Mouse (Mus musculus) right cerebral cortex, adult 18-20 months (tissue): Measurements from ENCODE around the gene Angpt4.

ENCODE experiments used
- DNase-seq: peaks from one replicate; pipeline ENCODE4 v3.0.0; 2022; ENCODE audit warnings: mixed read lengths

Angpt4 gene

GRCm38 (mm10) chr2:151964052-151964451, 53.0 kb downstream of the Angpt4 start:
- no peak for DNase-seq

GRCm38 (mm10) chr2:151967176-151967750, 56.3 kb downstream of the Angpt4 start:
- no peak for DNase-seq

GRCm38 (mm10) chr2:151967792-151968191, 56.8 kb downstream of the Angpt4 start:
- DNase-seq: no peak

GRCm38 (mm10) chr2:151968451-151968850, 57.4 kb downstream of the Angpt4 start:
- no peak for DNase-seq

- no peak for DNase-seq
These were observed 58.0 kb downstream of the Angpt4 start for GRCm38 (mm10) chr2:151968986-151969385.

- DNase-seq: no peak
These were observed 58.4 kb downstream of the Angpt4 start for GRCm38 (mm10) chr2:151969396-151969795.

GRCm38 (mm10) chr2:151970191-151971172, 59.5 kb downstream of the Angpt4 start:
- DNase-seq: peak; percentile 77

- DNase-seq: no peak
These were observed 60.7 kb downstream of the Angpt4 start for GRCm38 (mm10) chr2:151971748-151972147.

- DNase-seq: no peak
These were observed 62.0 kb downstream of the Angpt4 start for GRCm38 (mm10) chr2:151972880-151973594.

GRCm38 (mm10) chr2:151973595-151974562, 62.9 kb downstream of the Angpt4 start:
- no peak for DNase-seq

- DNase-seq: no peak
These were observed 64.3 kb downstream of the Angpt4 start for GRCm38 (mm10) chr2:151975295-151975694.

GRCm38 (mm10) chr2:151976067-151976466, 65.1 kb downstream of the Angpt4 start:
- DNase-seq: no peak

GRCm38 (mm10) chr2:151977689-151978440, 66.9 kb downstream of the Angpt4 start:
- DNase-seq: no peak

- no peak for DNase-seq
These were observed 67.5 kb downstream of the Angpt4 start for GRCm38 (mm10) chr2:151978494-151978893.

GRCm38 (mm10) chr2:151979470-151980354, 68.7 kb downstream of the Angpt4 start, which contains the start of gene Fam110a:
TSS of gene Fam110a (minus strand) at chr2:151980219.
- peak; percentile 95 for DNase-seq

GRCm38 (mm10) chr2:151980355-151980693, 69.3 kb downstream of the Angpt4 start:
- DNase-seq: no peak

GRCm38 (mm10) chr2:151981268-151981667, 70.3 kb downstream of the Angpt4 start:
- DNase-seq: no peak

- DNase-seq: no peak
These were observed 71.5 kb downstream of the Angpt4 start for GRCm38 (mm10) chr2:151982476-151982875.

GRCm38 (mm10) chr2:151984019-151984418, 73.0 kb downstream of the Angpt4 start:
- DNase-seq: no peak

- no peak for DNase-seq
These were observed 74.6 kb downstream of the Angpt4 start for GRCm38 (mm10) chr2:151985426-151986172.
